Mouse (Mus musculus): ENCODE measurements around the gene Clmp. TPM values are rescaled to one million over a fixed set of nuclear protein-coding genes. Genes with fewer than 3 reads are reported as not detected.

Clmp gene
- polyA plus RNA-seq, 1 experiment, result 48.4 TPM

GRCm38 (mm10) chr9:40693768-40694167 lies 8.0 kb downstream of the Clmp start:
- DNase-seq (ENCODE audit: low read depth), result peak; percentile 84
- TF ChIP-seq CTCF (IDR thresholded peaks at IDR 0.05; ENCODE audit: borderline replicate concordance, extremely low read depth, insufficient read depth, insufficient read length) (no peak), POLR2A (IDR thresholded peaks at IDR 0.05; ENCODE audit: borderline replicate concordance, extremely low read depth, insufficient read depth, insufficient read length, poor library complexity, severe bottlenecking) (no peak)

GRCm38 (mm10) chr9:40694284-40694683 lies 8.5 kb downstream of the Clmp start:
- no peak for DNase-seq (ENCODE audit: low read depth)
- TF ChIP-seq POLR2A (IDR thresholded peaks at IDR 0.05; ENCODE audit: borderline replicate concordance, extremely low read depth, insufficient read depth, insufficient read length, poor library complexity, severe bottlenecking) (no peak), CTCF (IDR thresholded peaks at IDR 0.05; ENCODE audit: borderline replicate concordance, extremely low read depth, insufficient read depth, insufficient read length) (no peak)

- DNase-seq (ENCODE audit: low read depth), result no peak
- no peak for TF ChIP-seq CTCF (IDR thresholded peaks at IDR 0.05; ENCODE audit: borderline replicate concordance, extremely low read depth, insufficient read depth, insufficient read length)
- TF ChIP-seq POLR2A (IDR thresholded peaks at IDR 0.05; ENCODE audit: borderline replicate concordance, extremely low read depth, insufficient read depth, insufficient read length, poor library complexity, severe bottlenecking), result no peak
These were observed 10.3 kb downstream of the Clmp start for GRCm38 (mm10) chr9:40696086-40696485.

GRCm38 (mm10) chr9:40699194-40699593 lies 13.4 kb downstream of the Clmp start:
- DNase-seq (ENCODE audit: low read depth), result no peak
- TF ChIP-seq CTCF (IDR thresholded peaks at IDR 0.05; ENCODE audit: borderline replicate concordance, extremely low read depth, insufficient read depth, insufficient read length) (no peak), POLR2A (IDR thresholded peaks at IDR 0.05; ENCODE audit: borderline replicate concordance, extremely low read depth, insufficient read depth, insufficient read length, poor library complexity, severe bottlenecking) (no peak)

GRCm38 (mm10) chr9:40700253-40700652 lies 14.5 kb downstream of the Clmp start:
- DNase-seq (ENCODE audit: low read depth), result no peak
- no peak for TF ChIP-seq POLR2A (IDR thresholded peaks at IDR 0.05; ENCODE audit: borderline replicate concordance, extremely low read depth, insufficient read depth, insufficient read length, poor library complexity, severe bottlenecking)
- no peak for TF ChIP-seq CTCF (IDR thresholded peaks at IDR 0.05; ENCODE audit: borderline replicate concordance, extremely low read depth, insufficient read depth, insufficient read length)

GRCm38 (mm10) chr9:40704364-40705276 lies 18.9 kb downstream of the Clmp start:
- peak; percentile 37 for DNase-seq (ENCODE audit: low read depth)
- TF ChIP-seq POLR2A (IDR thresholded peaks at IDR 0.05; ENCODE audit: borderline replicate concordance, extremely low read depth, insufficient read depth, insufficient read length, poor library complexity, severe bottlenecking), result no peak
- no peak for TF ChIP-seq CTCF (IDR thresholded peaks at IDR 0.05; ENCODE audit: borderline replicate concordance, extremely low read depth, insufficient read depth, insufficient read length)

- TF ChIP-seq CTCF (IDR thresholded peaks at IDR 0.05; ENCODE audit: borderline replicate concordance, extremely low read depth, insufficient read depth, insufficient read length), result no peak
- no peak for TF ChIP-seq POLR2A (IDR thresholded peaks at IDR 0.05; ENCODE audit: borderline replicate concordance, extremely low read depth, insufficient read depth, insufficient read length, poor library complexity, severe bottlenecking)
- peak; percentile 85 for DNase-seq (ENCODE audit: low read depth)
These were observed 22.8 kb downstream of the Clmp start for GRCm38 (mm10) chr9:40708448-40709140.

- no peak for TF ChIP-seq CTCF (IDR thresholded peaks at IDR 0.05; ENCODE audit: borderline replicate concordance, extremely low read depth, insufficient read depth, insufficient read length)
- no peak for TF ChIP-seq POLR2A (IDR thresholded peaks at IDR 0.05; ENCODE audit: borderline replicate concordance, extremely low read depth, insufficient read depth, insufficient read length, poor library complexity, severe bottlenecking)
- no peak for DNase-seq (ENCODE audit: low read depth)
These were observed 23.4 kb downstream of the Clmp start for GRCm38 (mm10) chr9:40709141-40709537.

- no peak for TF ChIP-seq POLR2A (IDR thresholded peaks at IDR 0.05; ENCODE audit: borderline replicate concordance, extremely low read depth, insufficient read depth, insufficient read length, poor library complexity, severe bottlenecking)
- TF ChIP-seq CTCF (IDR thresholded peaks at IDR 0.05; ENCODE audit: borderline replicate concordance, extremely low read depth, insufficient read depth, insufficient read length), result no peak
- no peak for DNase-seq (ENCODE audit: low read depth)
These were observed 23.8 kb downstream of the Clmp start for GRCm38 (mm10) chr9:40709587-40709986.

GRCm38 (mm10) chr9:40709991-40710390 lies 24.2 kb downstream of the Clmp start:
- TF ChIP-seq POLR2A (IDR thresholded peaks at IDR 0.05; ENCODE audit: borderline replicate concordance, extremely low read depth, insufficient read depth, insufficient read length, poor library complexity, severe bottlenecking), result no peak
- no peak for TF ChIP-seq CTCF (IDR thresholded peaks at IDR 0.05; ENCODE audit: borderline replicate concordance, extremely low read depth, insufficient read depth, insufficient read length)
- DNase-seq (ENCODE audit: low read depth), result peak; percentile 30

GRCm38 (mm10) chr9:40711654-40712053 lies 25.9 kb downstream of the Clmp start:
- no peak for DNase-seq (ENCODE audit: low read depth)

More at GRCm38 (mm10) chr9:40711654-40712053, 25.9 kb downstream of the Clmp start:
- no peak for TF ChIP-seq POLR2A (IDR thresholded peaks at IDR 0.05; ENCODE audit: borderline replicate concordance, extremely low read depth, insufficient read depth, insufficient read length, poor library complexity, severe bottlenecking)
- TF ChIP-seq CTCF (IDR thresholded peaks at IDR 0.05; ENCODE audit: borderline replicate concordance, extremely low read depth, insufficient read depth, insufficient read length), result no peak

Data from brain, embryonic 14.5 days (tissue).